Mouse (Mus musculus) urinary bladder, postnatal 36 days (tissue): ENCODE measurements around the gene Mettl13.

Experiments
- DNase-seq, 2 experiments: peaks; one replicate each; pipeline ENCODE4 v3.0.0; 2022; ENCODE audit warnings: low spot score in 2 of 2, mixed read lengths in 1 of 2

The Mettl13 gene

GRCm38 (mm10) chr1:162533766-162534560, 14.4 kb downstream of the Mettl13 start:
- DNase-seq, result no peak

- no peak for DNase-seq
These were observed 16.0 kb downstream of the Mettl13 start for GRCm38 (mm10) chr1:162532330-162532729.

- no peak for DNase-seq
These were observed 16.8 kb downstream of the Mettl13 start for GRCm38 (mm10) chr1:162531584-162531983.

DNA sequence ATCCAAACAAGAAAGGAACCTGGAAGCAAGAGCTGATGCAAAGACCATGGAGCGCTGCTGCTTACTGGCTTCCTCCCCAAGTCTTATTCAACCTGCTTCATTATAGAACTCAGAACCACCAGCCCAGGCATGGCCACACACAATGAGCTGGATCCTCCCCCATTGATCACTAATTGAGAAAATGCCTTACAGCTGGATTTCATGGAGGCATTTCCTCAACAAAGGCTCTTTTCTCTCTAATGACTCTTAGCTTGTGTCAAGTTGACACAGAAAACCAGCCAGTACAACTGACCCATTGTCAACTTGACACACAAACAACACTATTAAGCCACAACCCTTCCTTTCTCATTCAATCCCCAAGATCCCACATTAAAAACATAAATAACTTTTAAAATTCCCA, 17.7 kb downstream of the Mettl13 start:
- DNase-seq, result no peak

- DNase-seq, result no peak
These were observed 18.7 kb downstream of the Mettl13 start for GRCm38 (mm10) chr1:162529651-162530050.

DNA sequence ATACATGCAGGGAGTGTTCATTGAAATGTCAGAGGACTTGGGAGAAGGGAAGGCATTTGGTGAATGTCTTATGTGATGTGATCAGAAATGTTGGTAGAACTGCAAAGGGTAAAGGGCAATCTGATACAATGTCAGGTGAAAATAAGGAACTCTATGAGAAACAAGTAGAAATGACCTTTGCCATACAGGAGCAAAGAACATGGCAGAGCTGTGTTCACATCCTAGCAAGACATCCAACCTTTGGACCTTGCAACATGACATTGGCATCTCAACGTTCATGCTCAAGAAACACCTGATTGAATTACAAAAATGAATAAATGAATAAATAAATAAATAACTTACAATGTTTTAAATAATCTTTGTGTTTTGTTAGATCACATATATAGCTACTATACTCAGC, 33.2 kb downstream of the Mettl13 start:
- no peak for DNase-seq

GRCm38 (mm10) chr1:162510013-162510356, 38.4 kb downstream of the Mettl13 start:
- DNase-seq, result no peak

GRCm38 (mm10) chr1:162509329-162510012, 38.9 kb downstream of the Mettl13 start:
- peak; percentile 39 to 57 for DNase-seq

DNA sequence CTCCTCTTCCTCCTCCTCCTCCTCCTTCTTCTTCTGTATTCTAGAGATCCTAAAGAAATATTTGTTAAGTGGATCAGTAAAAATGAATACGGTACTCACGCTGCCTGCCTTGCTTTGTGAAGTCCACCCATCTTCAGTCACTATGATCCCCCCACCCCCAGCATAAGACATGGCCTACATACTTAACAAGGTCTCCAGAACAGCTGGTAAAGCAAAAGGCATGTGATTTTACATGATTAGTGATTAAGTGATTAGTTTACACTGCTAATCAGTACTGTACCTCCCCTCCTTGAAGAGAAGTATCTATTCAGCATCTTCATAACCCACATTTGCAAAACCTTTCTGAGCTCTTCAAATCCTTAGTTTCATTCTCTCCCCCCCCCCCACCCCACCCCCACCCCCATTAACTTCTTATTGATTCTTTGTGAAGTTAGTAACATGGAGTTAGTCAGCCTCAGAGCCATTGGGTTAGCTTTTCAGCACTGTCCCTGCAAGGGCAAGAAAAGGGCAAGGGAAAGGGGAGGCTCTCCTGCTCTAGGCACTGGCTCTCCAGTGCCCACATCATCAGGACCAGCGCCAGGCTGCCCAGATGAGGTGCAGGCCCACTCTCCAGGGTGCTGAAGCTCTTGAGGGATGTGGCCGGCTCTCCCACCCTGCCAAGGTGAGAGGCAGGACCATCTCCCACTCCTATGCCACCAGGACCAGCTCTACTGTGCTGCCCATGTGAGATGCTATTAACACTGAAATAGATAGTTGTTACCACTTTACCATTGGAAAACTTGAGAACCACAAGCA, 39.9 kb downstream of the Mettl13 start:
- no peak for DNase-seq

- no peak for DNase-seq
These were observed 41.8 kb downstream of the Mettl13 start for GRCm38 (mm10) chr1:162506516-162506915.

GRCm38 (mm10) chr1:162505649-162506048, 42.7 kb downstream of the Mettl13 start:
- DNase-seq, result no peak
